Mouse (Mus musculus): ENCODE data around the gene Med19.
A peak's percentile ranks its signal among the peaks of the same experiment; 100 is the strongest.
"Not testable (repeated sequence)": the region's sequence is repeated elsewhere in the genome, so short reads cannot be mapped to it uniquely, and the experiment has no call there.

Gene Med19

GRCm38 (mm10) chr2:84669828-84670568 is 8.2 kb upstream of the Med19 start:
- DNase-seq, result no peak

DNA sequence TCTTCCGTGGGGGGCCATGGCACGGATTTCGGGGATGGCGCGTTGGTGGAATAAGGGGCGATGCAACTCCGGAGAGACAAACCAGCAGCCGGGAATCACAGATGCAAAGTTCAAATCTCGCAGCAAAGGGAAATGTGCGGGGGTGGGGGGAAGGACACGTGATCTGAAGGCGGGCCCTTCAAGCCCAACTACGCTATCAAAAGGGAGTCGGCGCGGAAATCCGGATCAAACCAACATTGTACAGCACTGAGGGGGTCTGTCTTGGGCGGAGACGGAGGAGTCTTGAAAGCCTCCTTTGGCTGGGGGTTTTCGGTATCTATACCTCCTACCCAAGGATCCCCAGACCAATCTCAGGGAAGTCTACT is 7.7 kb upstream of the Med19 start, which contains the start of gene Selenoh:
Gene Selenoh, minus strand, starts transcription at position 202 of the 365 bp plus-strand sequence.
- DNase-seq, result peak; percentile 71 to 76

DNA sequence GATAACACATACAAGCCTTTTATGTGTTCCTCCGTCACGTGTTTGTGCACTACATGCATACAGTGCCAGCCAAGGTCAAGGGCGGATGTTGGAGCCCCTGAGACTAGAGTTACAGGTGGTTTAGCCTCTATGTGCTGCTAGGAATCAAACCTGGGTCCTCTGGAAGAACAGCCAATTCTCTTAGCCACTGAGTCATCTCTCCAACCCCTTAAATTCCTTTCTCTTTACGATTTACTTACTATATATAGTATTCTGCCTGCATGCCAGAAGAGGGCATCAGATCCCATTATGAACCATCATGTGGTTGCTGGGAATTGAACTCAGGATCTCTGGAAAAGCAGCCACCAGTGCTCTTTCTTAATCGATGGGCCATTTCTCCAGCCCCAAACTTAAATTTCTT is 6.7 kb upstream of the Med19 start:
- DNase-seq, result not testable (repeated sequence)

DNA sequence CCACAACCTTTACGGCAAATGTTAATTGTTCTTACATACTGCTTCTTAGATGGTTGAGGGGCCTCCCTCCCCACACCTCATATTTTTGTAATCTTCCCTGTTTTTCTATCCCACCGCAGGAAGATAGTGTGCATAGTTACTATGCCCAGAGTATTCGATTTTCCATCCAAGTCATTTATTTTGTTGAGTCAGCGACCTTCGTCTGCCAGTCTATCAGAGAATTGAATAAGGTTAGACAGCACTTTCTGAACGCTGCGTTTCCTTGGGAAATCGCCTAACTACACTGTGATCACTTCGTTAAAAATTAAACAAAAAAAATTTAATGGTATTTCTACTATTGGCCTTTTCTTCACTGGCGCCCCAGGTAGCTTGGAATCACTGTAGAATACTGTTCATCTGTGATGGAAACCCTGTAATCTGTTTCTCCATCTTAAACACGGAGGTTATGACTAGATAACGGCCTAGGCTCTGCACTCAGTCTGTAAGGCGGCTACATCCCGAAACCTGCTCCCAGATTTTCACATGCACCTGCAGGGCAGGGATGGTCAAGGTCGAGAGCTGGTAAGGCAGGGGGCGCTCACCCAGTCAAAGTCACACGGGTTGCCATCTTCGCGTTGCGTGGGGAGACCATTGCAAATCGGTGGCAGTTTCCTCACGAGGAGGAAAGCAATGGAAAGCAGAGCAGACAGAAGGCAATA is 783 bp upstream of the Med19 start:
- no peak for DNase-seq

DNA sequence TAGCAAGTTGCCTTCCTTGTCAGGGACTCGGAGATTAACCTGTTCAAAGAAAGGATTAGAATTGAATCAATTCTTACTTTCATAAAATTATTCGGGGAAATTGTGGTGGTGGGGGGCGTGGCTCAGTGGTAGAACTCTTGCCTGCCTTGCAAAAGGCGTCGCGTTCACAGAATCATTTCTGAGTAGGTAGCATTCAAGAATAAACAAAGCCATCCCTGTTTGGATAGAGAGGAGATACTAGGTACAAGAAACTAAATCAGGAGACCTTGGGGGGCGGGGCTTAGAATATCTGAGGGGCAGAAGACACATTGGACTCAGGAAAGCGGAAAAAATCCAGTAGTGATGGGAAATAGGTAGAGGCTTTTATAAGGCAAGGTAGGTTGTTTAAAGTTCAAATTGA is 814 bp downstream of the Med19 start, which contains the start of gene Tmx2:
Gene Tmx2, minus strand, starts transcription at position 125 of the 400 bp plus-strand sequence.
- no peak for DNase-seq

DNA sequence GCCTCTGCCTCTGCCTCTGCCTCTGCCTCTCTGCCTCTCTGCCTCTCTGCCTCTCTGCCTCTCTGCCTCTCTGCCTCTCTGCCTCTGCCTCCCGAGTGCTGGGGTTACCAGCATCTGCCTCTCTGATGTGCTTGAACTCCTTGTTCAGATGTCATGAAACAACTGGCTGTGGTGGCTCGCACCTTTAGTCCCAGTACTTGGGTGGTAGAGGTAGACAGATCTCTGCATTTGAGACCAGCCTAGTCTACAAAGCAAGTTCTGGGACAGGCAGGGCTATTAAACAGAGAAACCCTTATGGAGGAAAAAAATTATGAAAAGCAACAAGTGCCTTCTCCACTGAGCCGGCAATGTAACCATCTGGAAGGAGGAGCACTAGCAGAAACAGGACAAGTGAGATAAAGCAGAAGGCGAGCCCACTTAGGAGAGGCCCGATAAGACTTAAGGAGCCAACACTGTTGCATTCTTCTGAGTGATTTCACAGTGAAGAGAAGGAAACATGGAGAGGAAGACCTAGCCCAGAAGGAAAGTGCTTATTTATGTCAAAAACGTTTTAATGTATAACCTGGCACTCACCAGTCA is 4.5 kb downstream of the Med19 start:
- no peak for DNase-seq

DNA sequence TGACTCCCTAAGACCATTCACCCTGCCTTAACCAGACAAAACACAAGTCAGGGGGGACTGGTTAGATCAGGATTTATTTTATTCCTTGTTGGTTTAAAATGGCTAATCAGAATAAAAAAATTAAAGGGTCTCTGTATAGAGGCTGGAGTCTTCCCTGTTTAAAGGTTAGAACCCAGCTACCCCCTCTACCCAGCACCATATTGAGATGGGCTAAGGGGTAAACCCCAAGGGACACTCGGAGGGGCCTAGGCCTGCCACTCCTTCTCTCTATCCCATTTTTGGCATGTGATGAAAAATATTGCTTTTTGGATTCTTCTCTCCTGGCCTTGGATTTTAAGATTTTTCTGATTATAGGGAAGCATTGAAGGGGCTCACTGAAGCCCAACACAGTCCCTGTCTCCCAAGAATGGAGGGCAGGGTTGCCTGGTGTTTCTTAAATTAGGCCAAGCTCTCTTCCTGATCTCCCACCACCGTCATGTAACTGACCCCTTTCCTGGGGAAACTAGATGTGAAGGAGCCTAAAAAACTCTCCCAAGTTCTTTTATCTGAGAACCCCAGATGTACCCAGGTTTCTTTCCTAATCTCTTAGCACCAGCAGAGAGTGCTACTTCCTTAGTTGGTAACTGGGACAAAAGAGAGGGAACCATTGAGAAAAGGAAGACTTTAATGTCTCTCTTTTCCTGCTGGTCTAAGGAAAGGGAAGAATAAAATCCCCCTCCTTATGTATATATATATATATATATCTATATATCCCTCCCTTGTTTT is 10.1 kb downstream of the Med19 start:
- no peak for DNase-seq

GRCm38 (mm10) chr2:84690050-84690449 is 11.8 kb downstream of the Med19 start:
- no peak for DNase-seq

GRCm38 (mm10) chr2:84695007-84695695 is 16.9 kb downstream of the Med19 start:
- no peak for DNase-seq

DNA sequence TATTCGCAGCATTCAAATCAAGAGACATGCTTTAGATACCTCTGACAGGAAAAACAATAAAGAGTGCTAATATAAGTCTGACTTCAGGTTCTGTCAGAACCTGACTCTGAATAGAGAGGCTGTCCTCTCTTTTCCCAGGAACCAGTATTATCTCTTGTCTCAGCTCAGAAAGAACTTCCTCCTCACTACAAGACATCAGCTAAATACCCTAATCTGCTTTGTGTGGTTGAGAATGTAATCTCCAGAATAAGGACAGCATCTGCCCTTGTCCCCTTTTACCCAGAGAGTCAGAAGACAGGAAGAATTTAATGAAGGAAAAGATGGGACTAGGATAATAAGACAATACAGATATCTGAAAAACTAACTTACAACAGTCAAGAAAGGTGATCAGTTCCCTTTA is 25.3 kb downstream of the Med19 start:
- DNase-seq, result no peak

- no peak for DNase-seq
Observed at GRCm38 (mm10) chr2:84704329-84704728, 26.1 kb downstream of the Med19 start.

DNA sequence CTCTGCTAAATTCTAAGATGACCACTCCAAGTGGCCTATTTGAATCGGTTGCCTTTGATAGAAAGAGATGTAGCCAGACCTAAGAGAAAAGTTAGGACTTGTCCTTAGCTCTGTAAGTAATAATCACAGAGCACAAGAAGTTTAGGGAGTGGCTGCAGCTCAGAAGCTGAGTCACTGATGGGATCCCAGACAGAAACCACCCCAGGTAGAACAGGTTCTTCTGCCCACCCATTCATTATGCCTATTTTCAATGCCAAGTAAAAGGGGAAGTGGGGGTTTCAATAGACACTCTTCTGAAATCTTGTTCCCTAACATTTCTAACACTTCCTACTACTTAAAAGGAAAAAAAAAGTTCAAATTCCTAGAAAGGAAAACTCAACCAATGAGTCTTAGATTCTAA is 27.1 kb downstream of the Med19 start:
- DNase-seq, result no peak

DNA sequence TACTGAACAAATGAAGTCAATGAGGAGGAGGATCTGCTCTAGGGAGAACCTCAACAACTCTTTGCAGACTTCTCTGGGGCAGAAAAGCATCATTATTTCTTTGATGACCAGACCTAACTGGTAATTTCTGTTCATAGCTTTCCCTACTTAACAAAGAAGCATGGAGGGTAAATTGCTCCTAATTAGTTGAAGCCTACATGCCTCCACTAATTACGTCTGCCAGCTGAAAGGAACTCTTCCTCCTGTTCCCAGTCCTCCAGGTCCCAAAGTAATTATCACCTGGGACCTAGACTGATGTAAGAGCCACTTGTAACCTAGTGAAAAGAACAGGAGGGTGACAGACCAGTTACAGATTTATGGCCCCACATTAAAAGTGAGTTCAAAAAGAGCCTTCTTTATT is 29.3 kb downstream of the Med19 start:
- DNase-seq, result no peak

DNA sequence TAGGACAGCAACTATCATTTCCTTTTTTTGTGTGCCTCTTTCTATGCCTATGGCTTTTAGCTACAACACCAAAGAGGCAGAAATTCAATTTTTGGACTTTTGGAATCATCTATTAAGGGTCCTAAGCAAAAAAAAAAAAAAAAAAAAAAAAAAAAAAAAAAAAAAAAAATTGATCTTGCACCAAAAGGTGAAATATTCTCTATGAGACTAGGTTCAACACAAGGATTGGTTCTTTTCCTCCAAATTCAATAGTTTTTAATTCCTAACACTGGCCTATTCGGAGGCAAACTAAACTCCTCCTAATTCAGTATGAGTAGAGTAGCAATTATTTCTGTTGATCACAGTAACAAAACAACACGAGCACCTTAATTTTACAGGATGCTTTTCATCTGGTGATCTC is 33.7 kb downstream of the Med19 start:
- no peak for DNase-seq

DNA sequence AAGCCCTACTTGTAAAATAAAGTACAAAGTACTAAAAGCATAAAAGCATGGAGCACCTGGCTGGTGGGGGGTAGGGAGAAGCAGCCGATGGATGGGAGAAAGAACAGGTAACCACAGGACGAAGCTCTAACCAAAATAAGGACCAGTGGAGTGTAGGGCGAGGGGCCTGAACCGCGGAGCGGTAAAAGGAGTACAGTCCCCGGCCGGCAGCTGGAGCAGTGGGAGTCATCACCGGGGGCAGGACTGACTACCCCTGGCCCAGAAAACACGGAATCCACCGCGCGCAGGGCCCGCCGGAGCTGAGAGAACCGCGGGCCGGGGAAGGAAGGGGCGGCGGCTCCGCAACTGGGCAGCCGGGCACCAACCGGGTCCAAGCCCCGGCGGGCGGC is 36.2 kb downstream of the Med19 start:
- no peak for DNase-seq

GRCm38 (mm10) chr2:84714811-84715561 is 36.8 kb downstream of the Med19 start, which contains the start of gene Zdhhc5:
TSS of gene Zdhhc5 (minus strand) at chr2:84715180.
- peak; percentile 98 for DNase-seq

- DNase-seq, result peak; percentile 51 to 59
Observed at GRCm38 (mm10) chr2:84715562-84716361, 37.6 kb downstream of the Med19 start.

DNA sequence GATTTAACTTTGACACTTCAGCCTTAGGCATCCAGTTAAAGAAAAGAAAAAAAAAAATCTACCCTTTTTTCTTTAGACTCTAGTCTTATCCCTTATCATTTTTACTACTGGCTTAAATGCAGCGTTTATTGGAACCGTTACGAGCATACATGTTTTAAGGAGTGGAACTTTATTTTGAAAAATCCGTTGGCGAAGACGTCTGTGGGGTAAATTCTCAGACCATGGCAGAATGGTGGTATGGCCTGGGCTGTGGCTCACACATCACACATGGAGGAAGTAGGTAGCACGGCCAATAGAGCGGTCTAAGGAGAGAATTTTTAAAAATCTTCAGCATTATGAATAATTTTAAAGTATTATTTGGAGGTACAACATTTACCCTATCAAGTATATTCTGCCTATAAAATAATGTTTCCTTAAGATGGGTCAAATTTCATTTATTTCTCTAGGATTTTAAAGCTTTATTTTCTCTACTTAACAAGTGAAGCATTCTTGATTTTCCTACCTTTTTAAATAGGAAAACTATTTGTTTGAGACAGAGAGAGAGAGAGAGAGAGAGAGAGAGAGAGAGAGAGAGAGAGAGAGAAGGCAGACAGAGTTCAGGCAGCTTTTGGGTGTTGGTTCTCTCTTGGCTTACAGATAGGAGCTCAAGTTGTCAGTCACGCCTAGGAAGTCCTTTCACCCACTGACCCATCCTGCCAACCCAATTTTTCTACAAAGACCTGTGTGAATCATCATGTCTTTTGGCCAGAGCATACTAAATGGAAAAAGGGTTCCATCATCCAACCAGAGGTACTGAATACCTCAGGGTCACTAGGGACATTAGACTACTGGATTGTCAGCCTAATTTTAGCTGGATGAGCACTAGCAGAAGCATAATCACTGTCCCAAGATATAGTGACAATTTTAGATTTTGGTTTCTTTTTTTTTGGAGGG is 38.5 kb downstream of the Med19 start:
- no peak for DNase-seq

GRCm38 (mm10) chr2:84717357-84717756 is 39.2 kb downstream of the Med19 start:
- no peak for DNase-seq

- no peak for DNase-seq
Observed at GRCm38 (mm10) chr2:84720718-84721117, 42.5 kb downstream of the Med19 start.
